Mouse (Mus musculus) C2C12 (cell line): ENCODE data around the gene Tfec. TPM values are rescaled to one million over a fixed set of nuclear protein-coding genes. Genes with fewer than 3 reads are reported as not detected.

Experiments used
- H3K27me3 ChIP-seq: one replicate; pipeline ENCODE4 v1.6.1; 2011; ENCODE audit not compliant: control insufficient read depth, insufficient read depth, insufficient read length
- H3K36me3 ChIP-seq: one replicate; pipeline ENCODE4 v1.6.1; 2011; ENCODE audit not compliant: control insufficient read depth, insufficient read depth
- H3K4me3 ChIP-seq: one replicate; pipeline ENCODE4 v1.5.1; 2011; ENCODE audit warnings: mild to moderate bottlenecking, control low read depth; ENCODE audit not compliant: poor library complexity, insufficient read depth, severe bottlenecking
- H3K79me2 ChIP-seq: one replicate; pipeline ENCODE4 v1.6.1; 2011; ENCODE audit not compliant: control insufficient read depth, insufficient read depth
- H3K79me3 ChIP-seq: one replicate; pipeline ENCODE4 v1.6.1; 2011; ENCODE audit warnings: low read depth, control low read depth
- H3ac ChIP-seq: one replicate; pipeline ENCODE3; 2011; ENCODE audit warnings: low read depth; ENCODE audit not compliant: control insufficient read depth, insufficient read length
- CEBPB ChIP-seq: IDR thresholded peaks from one replicate; pipeline ENCODE4 v1.6.1; 2011; ENCODE audit warnings: low read depth, mild to moderate bottlenecking, control low read depth, moderate library complexity
- CTCF ChIP-seq: IDR thresholded peaks from one replicate; pipeline ENCODE4 v1.5.1; 2011; ENCODE audit not compliant: control insufficient read depth, insufficient read depth, insufficient read length
- FOSL1 ChIP-seq: IDR thresholded peaks from one replicate; pipeline ENCODE4 v1.8.0; 2011; ENCODE audit warnings: mild to moderate bottlenecking, low read length; ENCODE audit not compliant: poor library complexity, insufficient read depth, severe bottlenecking
- MAX ChIP-seq: IDR thresholded peaks from one replicate; pipeline ENCODE4 v1.6.1; 2011; ENCODE audit warnings: mild to moderate bottlenecking, control low read depth
- MYOD1 ChIP-seq: IDR thresholded peaks from one replicate; pipeline ENCODE4 v1.6.1; 2011; ENCODE audit warnings: low read depth; ENCODE audit not compliant: control insufficient read depth, insufficient read length
- MYOG ChIP-seq: IDR thresholded peaks from one replicate; pipeline ENCODE4 v1.6.1; 2011; ENCODE audit not compliant: control insufficient read depth, insufficient read length; ENCODE audit errors: extremely low read depth
- USF1 ChIP-seq: IDR thresholded peaks from one replicate; pipeline ENCODE4 v1.6.1; 2011; ENCODE audit warnings: low read depth, mild to moderate bottlenecking, control low read depth, moderate library complexity
- long read RNA-seq, 2 experiments: library from polyadenylated mRNA; unstranded; transcript quantifications; one replicate each; pipeline ENCODE4 v2.0.0; 2019 to 2020
- polyA plus RNA-seq: library from polyadenylated mRNA; unstranded; fragments of >200 nt; fragmentation: generic; extraction: Trizol; gene quantifications from one replicate; pipeline ENCODE4 v1.2.1, GENCODE M21; 2012; ENCODE audit warnings: missing spikeins

Tfec gene
- not detected for polyA plus RNA-seq
- long read RNA-seq, experiment 1: 0 reads
- long read RNA-seq, experiment 2: 0 reads

GRCm38 (mm10) chr6:16898251-16898862, at the start of gene Tfec:
Tfec (minus strand) TSS chr6:16898441.
- H3K79me3 ChIP-seq: no peaks in the 10 kb centered on the region

GRCm38 (mm10) chr6:16947837-16948236, 49.6 kb upstream of the Tfec start:
- Histone ChIP-seq H3K4me3 (no peak overlapping the region), H3K36me3 (no peaks in the 10 kb centered on the region), H3ac (no peak overlapping the region), H3K27me3 (no peaks in the 10 kb centered on the region), H3K79me2 (no peaks in the 10 kb centered on the region), H3K79me3 (no peaks in the 10 kb centered on the region)
- TF ChIP-seq USF1 (no peak), MAX (no peak), FOSL1 (no peak), CTCF (no peak), CEBPB (no peak), MYOG (no peak), MYOD1 (no peak)

More at GRCm38 (mm10) chr6:16898251-16898862, at the start of gene Tfec:
- Histone ChIP-seq H3K4me3 (no peak within 1 kb of the TSS), H3K27me3 (no peaks in the 10 kb centered on the region), H3K36me3 (no peaks in the 10 kb centered on the region), H3ac (no peak within 1 kb of the TSS), H3K79me2 (no peaks in the 10 kb centered on the region)
- TF ChIP-seq CTCF: no peak
- no peak for TF ChIP-seq MYOD1
- TF ChIP-seq FOSL1: no peak
- TF ChIP-seq USF1: no peak
- no peak for TF ChIP-seq MYOG
- no peak for TF ChIP-seq CEBPB
- no peak for TF ChIP-seq MAX

GRCm38 (mm10) chr6:16943513-16943912, 45.3 kb upstream of the Tfec start:
- Histone ChIP-seq H3K79me3 (no peaks in the 10 kb centered on the region), H3K79me2 (no peaks in the 10 kb centered on the region), H3K36me3 (no peaks in the 10 kb centered on the region), H3K4me3 (no peak overlapping the region), H3K27me3 (no peaks in the 10 kb centered on the region), H3ac (no peak overlapping the region)
- TF ChIP-seq CTCF (no peak), MAX (no peak), FOSL1 (no peak), CEBPB (no peak), MYOD1 (no peak), MYOG (no peak), USF1 (no peak)

GRCm38 (mm10) chr6:16942433-16942832, 44.2 kb upstream of the Tfec start:
- H3K79me2 ChIP-seq: no peaks in the 10 kb centered on the region
- no peak overlapping the region for H3ac ChIP-seq
- no peaks in the 10 kb centered on the region for H3K36me3 ChIP-seq
- no peaks in the 10 kb centered on the region for H3K79me3 ChIP-seq
- no peak overlapping the region for H3K4me3 ChIP-seq
- no peaks in the 10 kb centered on the region for H3K27me3 ChIP-seq
- TF ChIP-seq FOSL1: no peak
- no peak for TF ChIP-seq MYOG
- no peak for TF ChIP-seq USF1
- no peak for TF ChIP-seq CEBPB
- TF ChIP-seq MYOD1: no peak
- no peak for TF ChIP-seq MAX
- no peak for TF ChIP-seq CTCF

DNA sequence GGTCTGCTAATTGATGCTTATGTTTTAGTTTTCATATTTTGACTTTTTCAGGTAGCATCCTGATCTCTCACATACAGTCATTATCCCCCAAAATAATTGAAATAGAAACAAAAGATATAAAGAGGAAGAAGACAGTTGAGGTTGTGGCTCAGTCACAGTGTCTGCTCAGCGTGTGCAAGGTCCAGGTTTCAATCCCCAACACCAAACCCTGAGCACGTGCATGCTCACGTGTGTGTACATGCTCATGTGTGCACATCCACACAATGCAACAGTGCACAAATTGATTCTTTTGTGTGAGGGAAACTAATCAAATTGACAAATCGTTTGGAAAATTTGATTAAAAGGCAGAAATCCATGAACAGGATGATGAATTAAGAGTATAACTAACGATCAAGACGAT, 32.8 kb upstream of the Tfec start:
- Histone ChIP-seq H3K36me3 (no peaks in the 10 kb centered on the region), H3K27me3 (no peaks in the 10 kb centered on the region)
- TF ChIP-seq USF1: no peak

GRCm38 (mm10) chr6:16920111-16920656, 21.9 kb upstream of the Tfec start:
- Histone ChIP-seq H3K4me3 (no peak overlapping the region), H3K36me3 (no peaks in the 10 kb centered on the region), H3K79me2 (no peaks in the 10 kb centered on the region), H3K79me3 (no peaks in the 10 kb centered on the region), H3K27me3 (no peaks in the 10 kb centered on the region), H3ac (no peak overlapping the region)
- TF ChIP-seq USF1 (no peak), CEBPB (no peak), MYOG (no peak), MYOD1 (no peak), MAX (no peak), FOSL1 (no peak), CTCF (no peak)

More for the DNA sequence above, 32.8 kb upstream of the Tfec start:
- no peaks in the 10 kb centered on the region for H3K79me2 ChIP-seq
- no peak overlapping the region for H3K4me3 ChIP-seq
- no peak overlapping the region for H3ac ChIP-seq
- no peaks in the 10 kb centered on the region for H3K79me3 ChIP-seq
